8 mouse cellular contexts compared by ENCODE assay signal in the genomic region with DNA sequence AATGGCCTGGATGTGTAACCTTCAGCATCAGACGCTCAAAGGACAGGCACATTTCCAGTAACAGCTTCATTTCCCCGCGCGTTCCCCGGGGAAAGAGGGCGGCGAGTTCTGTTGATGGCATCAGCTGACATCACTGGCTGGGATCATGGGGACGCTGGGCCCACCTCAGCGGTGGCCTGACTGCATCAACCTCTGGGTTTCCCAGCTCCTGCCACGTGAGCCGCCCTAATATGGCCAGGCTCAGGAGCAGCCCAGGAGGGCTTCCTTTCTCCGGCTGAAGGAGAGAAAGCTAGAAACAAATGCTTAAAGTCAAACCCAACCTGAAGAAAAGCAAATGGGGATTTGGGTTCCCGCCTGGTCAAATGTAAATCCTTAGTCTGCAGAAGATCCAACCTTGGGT. TPM values are rescaled to one million over a fixed set of nuclear protein-coding genes. Genes with fewer than 3 reads are reported as not detected.
DNase-seq lines count a peak whose midpoint lies in the region; ATAC-seq and TF ChIP-seq lines count a peak whose summit lies in the region.

No protein-coding gene starts in this region.

- TF ChIP-seq RAD21 in CH12.LX (IDR thresholded peaks at IDR 0.05; ENCODE audit: low read depth, low read length): no peak

- DNase-seq in CH12.LX (ENCODE audit: extremely low read depth): no peak
- DNase-seq in adrenal gland, adult 18-20 months (ENCODE audit: low spot score in 2 of 2): peak; percentile 15 to 30
- peak; percentile 57 for DNase-seq in embryonic facial prominence, embryonic 11.5 days (ENCODE audit: low spot score)
- DNase-seq in layer of hippocampus, adult 8-10 months (ENCODE audit: low spot score in 2 of 2): peak; percentile 20 to 30
- peak; percentile 64 for DNase-seq in mesoderm, embryonic 11.5 days (ENCODE audit: low read depth, low spot score)
- DNase-seq in yolk sac, embryonic 10.5 days (ENCODE audit: low spot score): no peak

- TF ChIP-seq EP300 in CH12.LX (IDR thresholded peaks at IDR 0.05; ENCODE audit: low read length): no peak

- WGBS in embryonic facial prominence, embryonic 11.5 days: 3% methylated on average over 13 of the region's 13 CpGs
- WGBS in heart, embryonic 11.5 days (ENCODE audit: insufficient replicate concordance): 1% methylated on average over 13 of the region's 13 CpGs
- 10% methylated on average over 13 of the region's 13 CpGs for WGBS in stomach, embryonic 16.5 days

- TF ChIP-seq POLR2A in CH12.LX (IDR thresholded peaks at IDR 0.05; ENCODE audit: low read depth, low read length): no peak

- peak overlapping the region; percentile 54; the same call in 1 of the 2 replicates for H3K4me2 ChIP-seq in CH12.LX (ENCODE audit: insufficient read depth, low read depth, poor library complexity, severe bottlenecking)
- H3K4me2 ChIP-seq in embryonic facial prominence, embryonic 11.5 days (ENCODE audit: low read depth, low read length): peak overlapping the region; percentile 95
- H3K4me2 ChIP-seq in heart, embryonic 11.5 days: peak overlapping the region; percentile 76
- peak overlapping the region; percentile 84 for H3K4me2 ChIP-seq in stomach, embryonic 16.5 days (ENCODE audit: low read depth, low read length)

- peaks cover 2% of the 10 kb centered on the region for H3K27me3 ChIP-seq in CH12.LX (replicated peaks)
- no peaks in the 10 kb centered on the region; the same call in 1 of the 2 replicates for H3K27me3 ChIP-seq in embryonic facial prominence, embryonic 11.5 days (ENCODE audit: control insufficient read depth, insufficient read depth, low read length)
- no peaks in the 10 kb centered on the region for H3K27me3 ChIP-seq in heart, embryonic 11.5 days (ENCODE audit: control insufficient read depth, insufficient read depth, low read length)
- peaks cover 3% of the 10 kb centered on the region; the same call in 1 of the 2 replicates for H3K27me3 ChIP-seq in stomach, embryonic 16.5 days (ENCODE audit: control insufficient read depth, insufficient read depth, low read length)

- dilution Hi-C loops in CH12.LX (cut with MboI; ENCODE audit: extremely low pct_ligation_motif_present, extremely low pct_unique_long_range_greater_than_20kb, low sequenced_read_pairs): no loop called here

- H3K9me3 ChIP-seq in CH12.LX (replicated peaks; ENCODE audit: low read length): no peaks in the 10 kb centered on the region
- H3K9me3 ChIP-seq in embryonic facial prominence, embryonic 11.5 days (replicated peaks; ENCODE audit: control insufficient read depth, low read length): no peaks in the 10 kb centered on the region
- H3K9me3 ChIP-seq in heart, embryonic 11.5 days (replicated peaks; ENCODE audit: control insufficient read depth, low read length): no peaks in the 10 kb centered on the region
- no peaks in the 10 kb centered on the region for H3K9me3 ChIP-seq in stomach, embryonic 16.5 days (replicated peaks; ENCODE audit: control insufficient read depth, low read length)

- no peaks in the 10 kb centered on the region for H3K79me2 ChIP-seq in CH12.LX (replicated peaks; ENCODE audit: control insufficient read depth, extremely low read depth, insufficient read depth, poor library complexity, severe bottlenecking)

- H3K4me1 ChIP-seq in CH12.LX (ENCODE audit: control insufficient read depth in 1 of 2, insufficient read depth in 2 of 2): peaks cover 7 to 31% of the 10 kb centered on the region in 2 experiments; a peak in 3 of 4 replicates
- peaks cover 3% of the 10 kb centered on the region for H3K4me1 ChIP-seq in embryonic facial prominence, embryonic 11.5 days (ENCODE audit: control insufficient read depth, insufficient read depth, low read length)
- H3K4me1 ChIP-seq in heart, embryonic 11.5 days (ENCODE audit: control insufficient read depth, insufficient read depth, low read length): peaks cover 4% of the 10 kb centered on the region; the same call in 1 of the 2 replicates
- 0 out of 2 replicates have a peak, but pooled peaks cover 3% of the 10 kb centered on the region for H3K4me1 ChIP-seq in stomach, embryonic 16.5 days (ENCODE audit: control insufficient read depth, insufficient read depth, low read length)

- TF ChIP-seq CTCF in CH12.LX (conservative IDR thresholded peaks at IDR 0.05 in 1 of 2, IDR thresholded peaks at IDR 0.05 in 1 of 2; ENCODE audit: low read depth in 2 of 2, low read length in 2 of 2): no peak

- ATAC-seq in embryonic facial prominence, embryonic 11.5 days (replicated peaks; ENCODE audit: insufficient number of reproducible peaks, low FRiP score, low TSS enrichment, low read depth): peak; percentile 75; the same call in 1 of the 2 replicates
- no peak for ATAC-seq in heart, embryonic 11.5 days (replicated peaks; ENCODE audit: insufficient number of reproducible peaks, low FRiP score, low TSS enrichment)
- peak; percentile 51; the same call in 1 of the 2 replicates for ATAC-seq in stomach, embryonic 16.5 days (ENCODE audit: insufficient read depth, low FRiP score)

- in situ Hi-C loops in CH12.LX (cut with MboI; ENCODE audit: low pct_ligation_motif_present, low pct_unique_long_range_greater_than_20kb, low sequenced_read_pairs): no loop called here

- H3K36me3 ChIP-seq in CH12.LX (replicated peaks in 1 of 2; ENCODE audit: control insufficient read depth in 1 of 2, insufficient read depth in 1 of 2, low read length in 1 of 2): no peaks in the 10 kb centered on the region
- no peaks in the 10 kb centered on the region for H3K36me3 ChIP-seq in embryonic facial prominence, embryonic 11.5 days (replicated peaks; ENCODE audit: control insufficient read depth, insufficient read depth, low read depth, low read length)
- no peaks in the 10 kb centered on the region for H3K36me3 ChIP-seq in heart, embryonic 11.5 days (ENCODE audit: control insufficient read depth, insufficient read depth, low read length)
- no peaks in the 10 kb centered on the region for H3K36me3 ChIP-seq in stomach, embryonic 16.5 days (ENCODE audit: control insufficient read depth, insufficient read depth, low read length)

- no peak overlapping the region for H3K9ac ChIP-seq in CH12.LX (ENCODE audit: insufficient read depth, low read depth)
- peak overlapping the region; percentile 79 for H3K9ac ChIP-seq in embryonic facial prominence, embryonic 11.5 days (replicated peaks; ENCODE audit: low read length)
- peak overlapping the region; percentile 79 for H3K9ac ChIP-seq in heart, embryonic 11.5 days (ENCODE audit: low read depth, low read length)
- peak overlapping the region; percentile 83 for H3K9ac ChIP-seq in stomach, embryonic 16.5 days (ENCODE audit: low read length)

- H3K27ac ChIP-seq in CH12.LX (ENCODE audit: insufficient read depth, low read depth): no peak overlapping the region
- H3K27ac ChIP-seq in embryonic facial prominence, embryonic 11.5 days (replicated peaks; ENCODE audit: low read depth, low read length): no peak overlapping the region
- no peak overlapping the region for H3K27ac ChIP-seq in heart, embryonic 11.5 days (ENCODE audit: low read depth, low read length)
- peak overlapping the region; percentile 75 for H3K27ac ChIP-seq in stomach, embryonic 16.5 days (ENCODE audit: low read length)

- H3K4me3 ChIP-seq in CH12.LX (replicated peaks in 1 of 3; ENCODE audit: low read depth in 2 of 3, low read length in 2 of 3, poor library complexity in 1 of 3): no peak overlapping the region
- H3K4me3 ChIP-seq in embryonic facial prominence, embryonic 11.5 days (ENCODE audit: low read depth, low read length): peak overlapping the region; percentile 64
- peak overlapping the region; percentile 72 for H3K4me3 ChIP-seq in heart, embryonic 11.5 days (ENCODE audit: low read depth, low read length)
- peak overlapping the region; percentile 72 for H3K4me3 ChIP-seq in stomach, embryonic 16.5 days (replicated peaks; ENCODE audit: low read length)

TF ChIP-seq in CH12.LX, 34 proteins besides CTCF, POLR2A, EP300 and RAD21:
- no peak for TF ChIP-seq ETS1 (conservative IDR thresholded peaks at IDR 0.05; ENCODE audit: low read depth, low read length)
- no peak for TF ChIP-seq GABPA (IDR thresholded peaks at IDR 0.05; ENCODE audit: insufficient replicate concordance, low read depth, low read length)
- no peak for TF ChIP-seq TBP (conservative IDR thresholded peaks at IDR 0.05; ENCODE audit: low read depth, low read length)
- TF ChIP-seq MXI1 (IDR thresholded peaks at IDR 0.05; ENCODE audit: low read depth, low read length): no peak
- no peak for TF ChIP-seq JUND (conservative IDR thresholded peaks at IDR 0.05; ENCODE audit: low read depth, low read length)
- no peak for TF ChIP-seq MAZ (IDR thresholded peaks at IDR 0.05; ENCODE audit: low read depth, low read length)
- no peak for TF ChIP-seq MYC (IDR thresholded peaks at IDR 0.05; ENCODE audit: low read depth, low read length)
- TF ChIP-seq CHD2 (IDR thresholded peaks at IDR 0.05; ENCODE audit: low read length): no peak
- TF ChIP-seq USF1 (IDR thresholded peaks at IDR 0.05; ENCODE audit: low read depth, low read length): no peak
- TF ChIP-seq ELF1 (IDR thresholded peaks at IDR 0.05; ENCODE audit: low read depth, low read length): no peak
- no peak for TF ChIP-seq ZC3H11A (IDR thresholded peaks at IDR 0.05; ENCODE audit: low read depth, low read length)
- no peak for TF ChIP-seq MAFK (IDR thresholded peaks at IDR 0.05; ENCODE audit: insufficient replicate concordance, low read length)
- no peak for TF ChIP-seq SIN3A (IDR thresholded peaks at IDR 0.05; ENCODE audit: low read length)
- no peak for TF ChIP-seq ZNF384 (IDR thresholded peaks at IDR 0.05; ENCODE audit: low read depth, low read length)
- TF ChIP-seq KAT2A (IDR thresholded peaks at IDR 0.05; ENCODE audit: insufficient replicate concordance, low read length): no peak
- TF ChIP-seq MEF2A (IDR thresholded peaks at IDR 0.05; ENCODE audit: borderline replicate concordance, low read depth, low read length): no peak
- no peak for TF ChIP-seq NRF1 (IDR thresholded peaks at IDR 0.05; ENCODE audit: low read depth, low read length)

RNA-seq across cellular contexts. Expression of a gene that starts 0.5 kb away (rescaled TPM):
- total RNA-seq in CH12.LX (2012; rRNA removed) (2.7 and 3.1 TPM in 2 replicates), CH12.LX (2014; rRNA removed) (0.51 and 0.61 TPM in 2 replicates)
- polyA plus RNA-seq in CH12.LX (2012; ENCODE audit: insufficient read length, low read depth): 1.7 and 2.1 TPM in 2 replicates
- total RNA-seq in adrenal gland, adult 18-20 months (2021): 10 to 100 TPM; 17.1 to 27.2 TPM
- polyA plus RNA-seq in embryonic facial prominence, embryonic 11.5 days (2014; fragmentation: Nextera tagmentation; extraction: Ambion mirVana): 24.4 and 27.9 TPM in 2 replicates
- polyA plus RNA-seq in heart, embryonic 11.5 days (2014; fragmentation: Nextera tagmentation; extraction: Ambion mirVana): 33.9 and 43.8 TPM in 2 replicates
- total RNA-seq in layer of hippocampus, adult 8-10 months (2022): 10 to 100 TPM; 13.7 to 17.5 (median 14.1) TPM
- polyA plus RNA-seq in stomach, embryonic 16.5 days (2015; fragmentation: Nextera tagmentation; extraction: Ambion mirVana): 68.1 and 71.4 TPM in 2 replicates

Comparison
In these comparisons a context has a peak if more than half of its experiments do, and no peak if none do; other contexts are left out.
1. DNase-seq: peak in adrenal gland, adult 18-20 months (2 of 2), embryonic facial prominence, embryonic 11.5 days (single experiment), layer of hippocampus, adult 8-10 months (2 of 2) and mesoderm, embryonic 11.5 days (single experiment); none in CH12.LX (single experiment) and yolk sac, embryonic 10.5 days (single experiment).
2. H3K4me3 ChIP-seq: peak in embryonic facial prominence, embryonic 11.5 days (single experiment), heart, embryonic 11.5 days (single experiment) and stomach, embryonic 16.5 days (single experiment); none in CH12.LX (0 of 3).
3. Peak in every context shown above with its lines, with median percentiles within 50 percentile points of each other: H3K4me2 ChIP-seq.